Mouse (Mus musculus): ENCODE results near the gene Mtfp1. TPM values are rescaled to one million over a fixed set of nuclear protein-coding genes. Genes with fewer than 3 reads are reported as not detected.

Gene Mtfp1
- total and polyA plus RNA-seq, 3 experiments = 6.5 to 14.2 (median 12.7) TPM

DNA sequence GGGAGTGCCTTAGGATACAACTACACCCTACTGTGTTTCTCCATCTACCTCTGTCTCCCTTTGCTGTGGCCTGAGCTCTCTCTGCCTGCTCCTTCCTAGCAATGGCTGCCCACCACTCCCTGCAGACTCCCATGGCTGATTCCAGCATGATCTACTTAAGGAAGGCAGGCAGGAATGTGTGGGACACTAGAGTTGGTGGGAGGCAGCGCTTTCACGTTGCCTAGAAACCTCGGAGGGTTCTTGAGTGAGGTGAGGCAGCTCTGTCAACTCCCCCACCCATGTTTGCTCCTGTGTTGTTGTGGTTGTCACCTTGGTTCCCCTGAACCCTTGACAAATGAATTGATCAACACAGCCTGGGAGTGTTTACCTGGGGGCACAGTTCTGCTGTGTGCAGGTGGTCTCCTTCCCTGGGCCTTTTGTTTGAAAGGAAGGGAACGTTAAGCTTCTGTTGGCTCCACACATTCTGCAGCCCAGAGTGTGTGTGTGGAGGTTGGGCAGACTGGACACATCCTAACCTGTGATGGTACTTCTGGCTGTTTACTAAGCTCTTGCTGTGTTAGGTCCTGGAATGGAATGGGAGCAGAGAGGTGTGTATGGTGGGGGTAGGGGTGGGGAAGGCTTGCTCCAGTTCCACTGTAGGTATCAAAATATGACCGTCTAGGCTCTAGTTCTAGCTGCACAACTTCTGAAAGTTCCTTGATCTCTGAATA is 34.2 kb downstream of the Mtfp1 start:
- no peak for TF ChIP-seq GATA2 (IDR thresholded peaks at IDR 0.05; ENCODE audit: borderline replicate concordance, low read depth, low read length)
- no peak for TF ChIP-seq GATA1 (IDR thresholded peaks at IDR 0.05; ENCODE audit: borderline replicate concordance, low read length)
- TF ChIP-seq TAL1 (conservative IDR thresholded peaks at IDR 0.05; ENCODE audit: low read depth, low read length) = no peak
- no peak for TF ChIP-seq CTCF (IDR thresholded peaks at IDR 0.05; ENCODE audit: low read depth, low read length)
- TF ChIP-seq POLR2AphosphoS5 (IDR thresholded peaks at IDR 0.05; ENCODE audit: insufficient replicate concordance, low read depth, low read length) = no peak
- ATAC-seq (ENCODE audit: extremely low read depth, insufficient number of reproducible peaks, low FRiP score, poor library complexity, severe bottlenecking) = no peak
- H3K4me3 ChIP-seq (ENCODE audit: low read depth, low read length) = no peak overlapping the region
- H3K9me3 ChIP-seq (replicated peaks) = no peaks in the 10 kb centered on the region
- peaks cover 34% of the 10 kb centered on the region for H3K27me3 ChIP-seq (ENCODE audit: insufficient read depth, low read length)
- H3K36me3 ChIP-seq (replicated peaks) = no peaks in the 10 kb centered on the region
- no peaks in the 10 kb centered on the region for H3K4me1 ChIP-seq (ENCODE audit: insufficient read depth, low read depth, low read length)
- no peak for DNase-seq (ENCODE audit: low spot score)

DNA sequence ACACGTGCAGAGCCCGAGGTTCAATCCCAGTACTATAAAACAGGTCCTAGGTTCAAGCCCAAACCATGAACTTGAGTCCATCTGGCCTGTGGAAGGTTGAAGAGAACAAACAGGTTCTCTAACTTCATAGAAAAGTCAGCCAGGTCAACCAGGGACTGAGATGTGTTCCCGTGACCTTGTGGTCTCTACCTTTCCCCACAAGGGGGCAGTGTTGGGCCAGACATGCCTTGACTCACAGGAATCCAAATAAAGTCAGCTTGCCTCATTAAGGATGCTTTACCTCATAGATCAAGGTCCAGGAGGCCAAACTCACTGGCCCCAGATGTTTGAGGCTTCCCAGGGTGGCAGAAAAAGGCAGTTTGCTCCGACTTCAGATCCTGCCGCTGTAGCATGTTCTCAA is 41.7 kb downstream of the Mtfp1 start:
- no peaks in the 10 kb centered on the region for H3K4me1 ChIP-seq (ENCODE audit: insufficient read depth, low read depth, low read length)
- H3K27me3 ChIP-seq (ENCODE audit: insufficient read depth, low read length) = peaks cover 22% of the 10 kb centered on the region
- no peaks in the 10 kb centered on the region for H3K9me3 ChIP-seq (replicated peaks)
- DNase-seq (ENCODE audit: low spot score) (peak; percentile 63), ATAC-seq (ENCODE audit: extremely low read depth, insufficient number of reproducible peaks, low FRiP score, poor library complexity, severe bottlenecking) (no peak)
- TF ChIP-seq TAL1 (conservative IDR thresholded peaks at IDR 0.05; ENCODE audit: low read depth, low read length) (no peak), CTCF (IDR thresholded peaks at IDR 0.05; ENCODE audit: low read depth, low read length) (peak; percentile 91)
- no peaks in the 10 kb centered on the region for H3K36me3 ChIP-seq (replicated peaks)
- H3K4me3 ChIP-seq (ENCODE audit: low read depth, low read length) = no peak overlapping the region

DNA sequence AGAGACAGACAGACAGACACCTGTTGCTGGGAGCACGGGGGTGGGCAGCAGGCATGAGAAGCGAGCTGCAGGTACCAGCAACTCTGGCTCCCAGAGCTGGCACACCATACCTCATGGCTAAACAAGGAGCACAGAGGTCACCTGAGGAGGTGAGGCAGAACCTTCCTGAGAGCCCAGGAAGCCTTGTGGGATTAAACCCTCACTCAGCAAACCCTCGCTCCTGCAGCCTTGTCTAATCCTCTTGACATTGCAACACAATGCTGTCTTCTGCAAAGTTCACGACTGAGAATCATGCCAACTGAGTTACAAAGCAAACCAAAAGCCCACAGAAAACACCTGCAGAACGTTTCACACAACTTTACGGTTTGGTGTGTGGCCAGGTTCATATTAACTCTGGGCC is 46.8 kb downstream of the Mtfp1 start:
- TF ChIP-seq GATA1 (IDR thresholded peaks at IDR 0.05; ENCODE audit: borderline replicate concordance, low read length) (no peak), GATA2 (IDR thresholded peaks at IDR 0.05; ENCODE audit: borderline replicate concordance, low read depth, low read length) (no peak), POLR2AphosphoS5 (IDR thresholded peaks at IDR 0.05; ENCODE audit: insufficient replicate concordance, low read depth, low read length) (no peak), CTCF (IDR thresholded peaks at IDR 0.05; ENCODE audit: low read depth, low read length) (no peak), TAL1 (conservative IDR thresholded peaks at IDR 0.05; ENCODE audit: low read depth, low read length) (no peak)
- DNase-seq (ENCODE audit: low spot score) (no peak), ATAC-seq (ENCODE audit: extremely low read depth, insufficient number of reproducible peaks, low FRiP score, poor library complexity, severe bottlenecking) (no peak)
- peaks cover 5% of the 10 kb centered on the region for H3K27me3 ChIP-seq (ENCODE audit: insufficient read depth, low read length)
- H3K36me3 ChIP-seq (replicated peaks) = no peaks in the 10 kb centered on the region
- H3K4me1 ChIP-seq (ENCODE audit: insufficient read depth, low read depth, low read length) = no peaks in the 10 kb centered on the region
- no peak overlapping the region for H3K4me3 ChIP-seq (ENCODE audit: low read depth, low read length)
- no peaks in the 10 kb centered on the region for H3K9me3 ChIP-seq (replicated peaks)

DNA sequence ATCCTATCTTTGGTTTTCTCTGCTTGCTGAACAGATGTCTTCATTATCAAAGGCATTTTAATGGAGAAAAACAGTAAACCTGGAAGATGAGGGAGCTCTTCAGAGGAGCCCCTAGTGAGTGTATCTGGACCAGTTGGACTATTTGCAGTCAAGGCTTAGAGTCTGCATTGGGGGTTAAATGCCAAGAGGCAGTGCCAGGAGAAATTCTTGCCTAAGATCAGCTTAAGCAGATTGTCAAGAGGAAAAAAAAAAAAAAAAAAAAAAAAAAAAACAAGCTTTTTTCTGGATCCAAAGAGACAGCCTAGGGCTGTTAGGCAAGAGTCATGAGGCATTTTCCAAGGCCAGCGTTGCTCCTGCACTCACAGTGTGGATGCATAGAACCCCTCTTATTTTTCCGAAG is 47.5 kb downstream of the Mtfp1 start:
- DNase-seq (ENCODE audit: low spot score) = no peak
- Histone ChIP-seq H3K4me3 (ENCODE audit: low read depth, low read length) (no peak overlapping the region), H3K36me3 (replicated peaks) (no peaks in the 10 kb centered on the region), H3K27me3 (ENCODE audit: insufficient read depth, low read length) (peaks cover 5% of the 10 kb centered on the region), H3K4me1 (ENCODE audit: insufficient read depth, low read depth, low read length) (no peaks in the 10 kb centered on the region), H3K9me3 (replicated peaks) (no peaks in the 10 kb centered on the region)
- no peak for ATAC-seq (ENCODE audit: extremely low read depth, insufficient number of reproducible peaks, low FRiP score, poor library complexity, severe bottlenecking)
- no peak for TF ChIP-seq TAL1 (conservative IDR thresholded peaks at IDR 0.05; ENCODE audit: low read depth, low read length)
- no peak for TF ChIP-seq GATA2 (IDR thresholded peaks at IDR 0.05; ENCODE audit: borderline replicate concordance, low read depth, low read length)
- no peak for TF ChIP-seq POLR2AphosphoS5 (IDR thresholded peaks at IDR 0.05; ENCODE audit: insufficient replicate concordance, low read depth, low read length)
- TF ChIP-seq CTCF (IDR thresholded peaks at IDR 0.05; ENCODE audit: low read depth, low read length) = no peak
- TF ChIP-seq GATA1 (IDR thresholded peaks at IDR 0.05; ENCODE audit: borderline replicate concordance, low read length) = no peak

DNA sequence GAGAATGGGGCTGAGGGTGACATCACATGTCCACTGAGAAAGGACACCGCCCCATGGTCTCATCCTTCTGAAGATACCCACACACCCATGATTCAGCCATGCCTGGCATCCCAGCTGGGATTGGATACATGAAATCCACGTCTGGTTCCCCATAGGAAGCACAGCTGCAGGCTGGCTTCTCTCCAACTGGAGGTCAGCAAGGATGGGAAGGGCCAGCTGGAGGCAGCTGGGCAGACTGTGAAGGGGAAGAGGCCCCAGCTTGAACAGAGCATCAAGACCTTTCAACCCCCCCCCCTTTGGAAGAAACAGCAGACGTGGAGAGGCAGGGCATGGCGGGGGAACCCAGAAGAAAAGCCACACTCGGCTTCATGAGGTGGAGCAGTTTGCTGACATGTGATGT is 48.7 kb downstream of the Mtfp1 start:
- no peaks in the 10 kb centered on the region for H3K4me1 ChIP-seq (ENCODE audit: insufficient read depth, low read depth, low read length)
- TF ChIP-seq GATA1 (IDR thresholded peaks at IDR 0.05; ENCODE audit: borderline replicate concordance, low read length) = no peak
- no peak for TF ChIP-seq POLR2AphosphoS5 (IDR thresholded peaks at IDR 0.05; ENCODE audit: insufficient replicate concordance, low read depth, low read length)
- TF ChIP-seq GATA2 (IDR thresholded peaks at IDR 0.05; ENCODE audit: borderline replicate concordance, low read depth, low read length) = no peak
- no peak for TF ChIP-seq CTCF (IDR thresholded peaks at IDR 0.05; ENCODE audit: low read depth, low read length)
- TF ChIP-seq TAL1 (conservative IDR thresholded peaks at IDR 0.05; ENCODE audit: low read depth, low read length) = no peak
- no peaks in the 10 kb centered on the region for H3K36me3 ChIP-seq (replicated peaks)
- no peak for DNase-seq (ENCODE audit: low spot score)
- no peak overlapping the region for H3K4me3 ChIP-seq (ENCODE audit: low read depth, low read length)
- ATAC-seq (ENCODE audit: extremely low read depth, insufficient number of reproducible peaks, low FRiP score, poor library complexity, severe bottlenecking) = no peak
- H3K9me3 ChIP-seq (replicated peaks) = no peaks in the 10 kb centered on the region
- H3K27me3 ChIP-seq (ENCODE audit: insufficient read depth, low read length) = peaks cover 5% of the 10 kb centered on the region

DNA sequence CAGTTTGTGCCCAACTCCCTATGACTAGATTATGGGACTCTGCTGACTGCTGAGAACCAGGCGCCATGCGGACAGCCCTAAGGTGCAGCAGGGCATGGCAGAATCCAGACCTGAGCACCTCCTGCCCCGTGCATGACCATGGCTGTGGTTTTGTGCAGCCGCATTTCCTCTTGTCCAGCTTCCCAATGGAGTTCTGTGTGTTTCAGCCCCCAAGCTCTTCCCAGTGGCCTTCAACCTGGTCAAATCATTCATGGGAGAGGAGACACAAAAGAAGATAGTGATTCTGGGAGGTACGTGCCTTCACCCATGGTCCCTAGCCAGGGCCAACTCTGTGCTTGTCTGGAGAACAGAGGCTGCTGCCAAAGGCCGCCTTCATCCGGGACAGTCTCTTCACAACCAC is 52.2 kb downstream of the Mtfp1 start:
- Histone ChIP-seq H3K9me3 (replicated peaks) (no peaks in the 10 kb centered on the region), H3K27me3 (ENCODE audit: insufficient read depth, low read length) (peaks cover 5% of the 10 kb centered on the region), H3K4me1 (ENCODE audit: insufficient read depth, low read depth, low read length) (no peaks in the 10 kb centered on the region), H3K4me3 (ENCODE audit: low read depth, low read length) (no peak overlapping the region), H3K36me3 (replicated peaks) (no peaks in the 10 kb centered on the region)
- TF ChIP-seq CTCF (IDR thresholded peaks at IDR 0.05; ENCODE audit: low read depth, low read length) (no peak), TAL1 (conservative IDR thresholded peaks at IDR 0.05; ENCODE audit: low read depth, low read length) (no peak), GATA2 (IDR thresholded peaks at IDR 0.05; ENCODE audit: borderline replicate concordance, low read depth, low read length) (no peak), POLR2AphosphoS5 (IDR thresholded peaks at IDR 0.05; ENCODE audit: insufficient replicate concordance, low read depth, low read length) (no peak), GATA1 (IDR thresholded peaks at IDR 0.05; ENCODE audit: borderline replicate concordance, low read length) (no peak)
- ATAC-seq (ENCODE audit: extremely low read depth, insufficient number of reproducible peaks, low FRiP score, poor library complexity, severe bottlenecking) (no peak), DNase-seq (ENCODE audit: low spot score) (no peak)

Other genes with a start within 250 kb of the Mtfp1 start
- not detected in 2 replicates for gene Osbp2, start 231.5 kb downstream of the Mtfp1 start, total RNA-seq (2014; fragmentation: Nextera tagmentation)
- 0.12 and 0.22 TPM in 2 replicates for gene Osbp2, start 231.5 kb downstream of the Mtfp1 start, total RNA-seq (2017)
- not detected in 2 replicates for gene Osbp2, start 231.5 kb downstream of the Mtfp1 start, polyA plus RNA-seq (2012)
- gene 4921536K21Rik, start 200.3 kb downstream of the Mtfp1 start, total RNA-seq (2014; fragmentation: Nextera tagmentation) = not detected in 2 replicates
- gene 4921536K21Rik, start 200.3 kb downstream of the Mtfp1 start, total RNA-seq (2017) = 0.05 TPM in 1 of 2 replicates, not detected in the other
- not detected in 2 replicates for gene 4921536K21Rik, start 200.3 kb downstream of the Mtfp1 start, polyA plus RNA-seq (2012)
- not detected in 2 replicates for gene Dusp18, start 200.2 kb downstream of the Mtfp1 start, total RNA-seq (2014; fragmentation: Nextera tagmentation)
- 0.11 and 0.12 TPM in 2 replicates for gene Dusp18, start 200.2 kb downstream of the Mtfp1 start, total RNA-seq (2017)
- not detected in 2 replicates for gene Dusp18, start 200.2 kb downstream of the Mtfp1 start, polyA plus RNA-seq (2012)
- not detected in 2 replicates for gene Slc35e4, start 180.8 kb downstream of the Mtfp1 start, total RNA-seq (2014; fragmentation: Nextera tagmentation)
- gene Slc35e4, start 180.8 kb downstream of the Mtfp1 start, total RNA-seq (2017) = 0.05 TPM in 1 of 2 replicates, not detected in the other
- gene Slc35e4, start 180.8 kb downstream of the Mtfp1 start, polyA plus RNA-seq (2012) = not detected in 2 replicates
- gene Tcn2, start 163.3 kb downstream of the Mtfp1 start, total RNA-seq (2014; fragmentation: Nextera tagmentation) = 5.4 and 7.1 TPM in 2 replicates
- 9.2 and 10.3 TPM in 2 replicates for gene Tcn2, start 163.3 kb downstream of the Mtfp1 start, total RNA-seq (2017)
- 0.22 and 0.36 TPM in 2 replicates for gene Tcn2, start 163.3 kb downstream of the Mtfp1 start, polyA plus RNA-seq (2012)
- gene Pes1, start 131.5 kb downstream of the Mtfp1 start, total RNA-seq (2014; fragmentation: Nextera tagmentation) = 127 and 141 TPM in 2 replicates
- 166 and 213 TPM in 2 replicates for gene Pes1, start 131.5 kb downstream of the Mtfp1 start, total RNA-seq (2017)
- gene Pes1, start 131.5 kb downstream of the Mtfp1 start, polyA plus RNA-seq (2012) = 36.3 and 73.0 TPM in 2 replicates
- gene 4930556J24Rik, start 118.7 kb downstream of the Mtfp1 start, total RNA-seq (2014; fragmentation: Nextera tagmentation) = not detected in 2 replicates
- 0.12 and 0.16 TPM in 2 replicates for gene 4930556J24Rik, start 118.7 kb downstream of the Mtfp1 start, total RNA-seq (2017)
- not detected in 2 replicates for gene 4930556J24Rik, start 118.7 kb downstream of the Mtfp1 start, polyA plus RNA-seq (2012)
- gene Gal3st1, start 111.8 kb downstream of the Mtfp1 start, total RNA-seq (2014; fragmentation: Nextera tagmentation) = not detected in 2 replicates
- not detected in 2 replicates for gene Gal3st1, start 111.8 kb downstream of the Mtfp1 start, total RNA-seq (2017)
- not detected in 2 replicates for gene Gal3st1, start 111.8 kb downstream of the Mtfp1 start, polyA plus RNA-seq (2012)
- gene Sec14l4, start 64.0 kb downstream of the Mtfp1 start, total RNA-seq (2014; fragmentation: Nextera tagmentation) = not detected in 2 replicates
- 0.06 and 0.11 TPM in 2 replicates for gene Sec14l4, start 64.0 kb downstream of the Mtfp1 start, total RNA-seq (2017)
- not detected in 2 replicates for gene Sec14l4, start 64.0 kb downstream of the Mtfp1 start, polyA plus RNA-seq (2012)
- not detected in 2 replicates for gene Sec14l3, start 30.6 kb downstream of the Mtfp1 start, total RNA-seq (2014; fragmentation: Nextera tagmentation)
- gene Sec14l3, start 30.6 kb downstream of the Mtfp1 start, total RNA-seq (2017) = 0.11 TPM in 1 of 2 replicates, not detected in the other
- gene Sec14l3, start 30.6 kb downstream of the Mtfp1 start, polyA plus RNA-seq (2012) = not detected in 2 replicates
- gene Sec14l2, start 28.0 kb upstream of the Mtfp1 start, total RNA-seq (2014; fragmentation: Nextera tagmentation) = 13.7 and 13.8 TPM in 2 replicates
- 4.6 and 6.6 TPM in 2 replicates for gene Sec14l2, start 28.0 kb upstream of the Mtfp1 start, total RNA-seq (2017)
- gene Sec14l2, start 28.0 kb upstream of the Mtfp1 start, polyA plus RNA-seq (2012) = 3.3 and 3.5 TPM in 2 replicates
- gene Rnf215, start 39.8 kb upstream of the Mtfp1 start, total RNA-seq (2014; fragmentation: Nextera tagmentation) = 2.8 and 4.0 TPM in 2 replicates
- 10.5 and 12.9 TPM in 2 replicates for gene Rnf215, start 39.8 kb upstream of the Mtfp1 start, total RNA-seq (2017)
- 4.5 and 5.1 TPM in 2 replicates for gene Rnf215, start 39.8 kb upstream of the Mtfp1 start, polyA plus RNA-seq (2012)
- gene Ccdc157, start 64.8 kb upstream of the Mtfp1 start, total RNA-seq (2014; fragmentation: Nextera tagmentation) = 1.1 and 4.1 TPM in 2 replicates
- 2.5 and 3.2 TPM in 2 replicates for gene Ccdc157, start 64.8 kb upstream of the Mtfp1 start, total RNA-seq (2017)
- 1.1 and 1.3 TPM in 2 replicates for gene Ccdc157, start 64.8 kb upstream of the Mtfp1 start, polyA plus RNA-seq (2012)
- gene Sf3a1, start 64.9 kb upstream of the Mtfp1 start, total RNA-seq (2014; fragmentation: Nextera tagmentation) = 103 and 124 TPM in 2 replicates
- gene Sf3a1, start 64.9 kb upstream of the Mtfp1 start, total RNA-seq (2017) = 35.4 and 39.0 TPM in 2 replicates
- 138 and 174 TPM in 2 replicates for gene Sf3a1, start 64.9 kb upstream of the Mtfp1 start, polyA plus RNA-seq (2012)
- gene Tbc1d10a, start 91.3 kb upstream of the Mtfp1 start, total RNA-seq (2014; fragmentation: Nextera tagmentation) = 2.2 and 5.0 TPM in 2 replicates
- gene Tbc1d10a, start 91.3 kb upstream of the Mtfp1 start, total RNA-seq (2017) = 20.8 and 25.4 TPM in 2 replicates
- 24.1 and 28.3 TPM in 2 replicates for gene Tbc1d10a, start 91.3 kb upstream of the Mtfp1 start, polyA plus RNA-seq (2012)
- 8.4 and 9.0 TPM in 2 replicates for gene Castor1, start 122.8 kb upstream of the Mtfp1 start, total RNA-seq (2014; fragmentation: Nextera tagmentation)
- gene Castor1, start 122.8 kb upstream of the Mtfp1 start, total RNA-seq (2017) = 8.2 and 10.7 TPM in 2 replicates
- 2.9 and 4.5 TPM in 2 replicates for gene Castor1, start 122.8 kb upstream of the Mtfp1 start, polyA plus RNA-seq (2012)
- gene Osm, start 141.0 kb upstream of the Mtfp1 start, total RNA-seq (2014; fragmentation: Nextera tagmentation) = 7.2 and 8.0 TPM in 2 replicates
- gene Osm, start 141.0 kb upstream of the Mtfp1 start, total RNA-seq (2017) = 8.3 and 10.3 TPM in 2 replicates
- gene Osm, start 141.0 kb upstream of the Mtfp1 start, polyA plus RNA-seq (2012) = 4.0 and 4.5 TPM in 2 replicates
- 0.75 TPM in 1 of 2 replicates, not detected in the other for gene Lif, start 162.1 kb upstream of the Mtfp1 start, total RNA-seq (2014; fragmentation: Nextera tagmentation)
- gene Lif, start 162.1 kb upstream of the Mtfp1 start, total RNA-seq (2017) = 1.0 and 1.2 TPM in 2 replicates
- 0.02 and 0.12 TPM in 2 replicates for gene Lif, start 162.1 kb upstream of the Mtfp1 start, polyA plus RNA-seq (2012)

All from G1E (cell line).